Mouse (Mus musculus) neural tube, embryonic 14.5 days (tissue): ENCODE data around the gene Asphd2. TPM values are rescaled to one million over a fixed set of nuclear protein-coding genes. Genes with fewer than 3 reads are reported as not detected.

Experiments used
- ATAC-seq: fragments of 200-750 bp; cut with Nextera tagmentation; 2 replicates; pipeline ENCODE4 v1.8.0; 2017; ENCODE audit warnings: low read depth, mild to moderate bottlenecking, moderate TSS enrichment, moderate library complexity
- H3K27ac ChIP-seq: fragments of 300-500 bp; sonication (generic); 2 replicates; pipeline ENCODE4 v1.5.1; 2014; ENCODE audit warnings: low read depth, mild to moderate bottlenecking, control low read depth, low read length, moderate library complexity, mixed read lengths
- H3K27me3 ChIP-seq: fragments of 300-500 bp; sonication (generic); 2 replicates; pipeline ENCODE4 v1.6.1; 2014; ENCODE audit warnings: low read length; ENCODE audit not compliant: control insufficient read depth, insufficient read depth
- H3K36me3 ChIP-seq: fragments of 300-500 bp; sonication (generic); 2 replicates; pipeline ENCODE4 v1.6.1; 2014; ENCODE audit warnings: low read length, mixed read lengths; ENCODE audit not compliant: control insufficient read depth, insufficient read depth
- H3K4me1 ChIP-seq: fragments of 300-500 bp; sonication (generic); 2 replicates; pipeline ENCODE4 v1.6.1; 2014; ENCODE audit warnings: low read length; ENCODE audit not compliant: control insufficient read depth, insufficient read depth
- H3K4me2 ChIP-seq: fragments of 300-500 bp; sonication (generic); 2 replicates; pipeline ENCODE4 v1.6.1; 2014; ENCODE audit warnings: mild to moderate bottlenecking, low read depth, low read length, control low read depth
- H3K4me3 ChIP-seq: fragments of 300-500 bp; sonication (generic); 2 replicates; pipeline ENCODE4 v1.5.1; 2014; ENCODE audit warnings: low read depth, low read length, control low read depth, mixed read lengths
- H3K9ac ChIP-seq: fragments of 300-500 bp; sonication (generic); replicated peaks from 2 replicates; pipeline ENCODE4 v1.6.1; 2014; ENCODE audit warnings: low read depth, mild to moderate bottlenecking, control low read depth, low read length, mixed read lengths
- H3K9me3 ChIP-seq: fragments of 300-500 bp; sonication (generic); 2 replicates; pipeline ENCODE4 v1.6.1; 2016; ENCODE audit warnings: low read length; ENCODE audit not compliant: control insufficient read depth
- WGBS: fragments of 180-500 bp; shearing (Covaris S2); extraction: QIAGEN DNeasy Blood & Tissue Kit; methylation state at CpG from one replicate; pipeline ENCODE4 v1.1.7; 2014; 5-methylcytosine and 5-hydroxymethylcytosine counted together
- polyA plus RNA-seq: library from polyadenylated mRNA; unstranded; fragments of >200 nt; fragmentation: Nextera tagmentation; extraction: Ambion mirVana; gene quantifications from 2 replicates; pipeline ENCODE4 v1.2.1, GENCODE M21; 2014

Gene Asphd2
- polyA plus RNA-seq, 1 experiment from 2014 or later, result 49.5 TPM

DNA sequence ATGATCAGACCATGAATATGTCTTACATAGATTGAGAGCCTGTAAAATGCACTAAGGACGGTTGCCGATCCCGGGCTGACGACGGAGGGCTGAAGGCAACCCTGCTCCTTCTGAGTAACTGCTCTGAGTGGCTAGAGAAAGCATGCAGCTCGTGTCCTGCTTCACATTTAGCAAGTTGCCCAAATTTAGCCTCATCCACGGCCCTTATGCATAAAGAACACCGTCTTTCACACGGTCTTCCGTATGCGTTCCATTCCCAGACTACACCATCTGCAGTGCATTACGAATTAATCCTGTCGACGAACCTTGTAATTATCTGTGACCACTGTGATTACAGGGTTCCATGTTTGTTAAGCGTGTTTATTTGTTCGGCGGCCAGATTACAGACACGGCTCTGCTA lies 1.4 kb upstream of the Asphd2 start:
- Histone ChIP-seq H3K9me3 (no peaks in the 10 kb centered on the region), H3K4me3 (no peak overlapping the region), H3K4me1 (peaks cover 9% of the 10 kb centered on the region; the same call in 1 of the 2 replicates), H3K36me3 (peaks cover 5% of the 10 kb centered on the region), H3K27me3 (no peaks in the 10 kb centered on the region), H3K27ac (no peak overlapping the region), H3K9ac (no peak overlapping the region), H3K4me2 (no peak overlapping the region)
- no peak for ATAC-seq
- 39% methylated on average over 18 of the region's 18 CpGs for WGBS

DNA sequence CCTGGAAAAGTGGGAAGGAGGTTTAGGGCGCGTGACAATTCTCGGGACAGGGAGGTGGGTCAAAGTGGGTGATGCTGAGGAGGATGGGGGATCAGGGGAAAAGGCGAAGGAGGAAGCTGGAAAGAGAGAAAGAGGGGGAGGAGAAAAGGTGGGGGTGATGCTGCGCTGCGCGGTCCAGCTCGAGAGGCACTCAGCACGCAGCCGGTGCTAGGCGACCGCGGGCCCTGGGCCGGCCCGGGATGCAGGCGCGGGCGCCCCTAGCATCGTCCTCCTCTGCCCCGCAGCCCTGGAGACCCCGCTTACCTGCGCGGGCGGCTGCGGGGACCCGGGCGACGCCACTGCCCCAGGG lies 277 bp downstream of the Asphd2 start:
- under 1% methylated on average over 25 of the region's 28 CpGs for WGBS

GRCm38 (mm10) chr5:112393741-112394414 lies 788 bp downstream of the Asphd2 start:
- Histone ChIP-seq H3K4me2 (peak overlapping the region; percentile 68), H3K9ac (peak overlapping the region; percentile 83), H3K4me1 (peaks cover 18% of the 10 kb centered on the region), H3K27me3 (no peaks in the 10 kb centered on the region), H3K36me3 (peaks cover 10% of the 10 kb centered on the region), H3K27ac (no peak overlapping the region), H3K9me3 (no peaks in the 10 kb centered on the region), H3K4me3 (peak overlapping the region; percentile 62)
- ATAC-seq, result 0 out of 2 replicates have a peak, but pooled peaks have one; percentile 31
- WGBS, result 10% methylated on average over 18 of the region's 18 CpGs

More for the DNA sequence above, 277 bp downstream of the Asphd2 start:
- Histone ChIP-seq H3K9me3 (no peaks in the 10 kb centered on the region), H3K4me1 (peaks cover 13% of the 10 kb centered on the region), H3K36me3 (peaks cover 10% of the 10 kb centered on the region), H3K9ac (peak overlapping the region; percentile 83), H3K4me2 (peak overlapping the region; percentile 68), H3K27ac (peak overlapping the region; percentile 71; the same call in 1 of the 2 replicates), H3K27me3 (no peaks in the 10 kb centered on the region), H3K4me3 (peak overlapping the region; percentile 62)
- peak; percentile 81 for ATAC-seq

DNA sequence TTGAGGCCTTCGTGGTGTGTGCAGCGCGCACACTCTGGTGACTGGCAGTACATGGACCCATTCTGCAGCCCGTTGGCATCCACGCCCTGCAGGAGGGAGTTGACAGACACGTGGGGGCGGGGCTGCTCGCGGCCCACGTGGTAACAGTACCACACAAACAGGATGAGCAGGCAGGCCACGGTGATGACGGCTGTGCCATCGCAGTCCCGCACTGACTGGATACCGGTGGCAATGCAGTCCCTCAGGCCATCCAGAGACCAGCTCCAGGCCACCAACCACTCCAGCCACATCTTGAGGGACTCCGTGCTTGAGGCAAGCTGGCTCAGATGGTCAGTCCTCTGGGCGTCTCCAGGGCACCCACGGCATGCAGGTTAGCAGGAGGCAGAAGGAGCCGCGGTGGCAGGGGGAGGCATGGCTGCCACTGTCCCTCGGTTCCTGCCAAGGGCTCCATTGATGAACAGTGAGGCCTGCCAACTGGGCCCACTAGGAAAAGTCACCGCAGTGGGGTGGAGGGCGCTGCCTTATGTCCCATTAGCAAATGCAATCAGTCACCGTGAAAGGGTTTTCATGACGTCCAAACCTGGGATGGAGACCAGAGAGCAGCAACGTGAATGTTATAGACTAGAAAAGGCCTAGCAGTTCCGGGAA lies 2.9 kb downstream of the Asphd2 start:
- H3K4me2 ChIP-seq, result no peak overlapping the region
- peaks cover 19% of the 10 kb centered on the region for H3K4me1 ChIP-seq
- ATAC-seq, result no peak
- no peak overlapping the region for H3K27ac ChIP-seq
- H3K9me3 ChIP-seq, result no peaks in the 10 kb centered on the region
- WGBS, result 72% methylated on average over 27 of the region's 27 CpGs
- H3K36me3 ChIP-seq, result peaks cover 19% of the 10 kb centered on the region
- H3K4me3 ChIP-seq, result no peak overlapping the region
- no peak overlapping the region for H3K9ac ChIP-seq
- H3K27me3 ChIP-seq, result no peaks in the 10 kb centered on the region

DNA sequence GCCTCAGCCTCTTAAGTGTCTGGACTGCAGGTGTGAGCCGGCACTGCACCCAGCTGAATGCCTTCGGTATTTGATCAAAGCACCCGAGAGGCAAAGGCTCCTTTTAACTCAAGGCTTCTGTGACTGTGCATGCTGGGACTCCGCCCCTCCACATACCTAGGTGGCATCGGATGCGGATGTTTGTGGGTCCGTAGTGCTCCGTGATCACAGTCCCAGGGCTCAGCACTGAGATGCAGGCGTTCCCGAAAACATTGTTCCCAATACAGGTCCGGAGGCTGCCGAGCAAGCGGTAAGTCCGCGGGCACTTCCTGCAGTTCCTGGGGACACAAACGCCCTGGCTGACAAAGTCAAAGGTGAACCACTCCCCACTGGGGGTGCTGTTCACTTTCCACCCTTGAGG lies 3.7 kb downstream of the Asphd2 start:
- no peak overlapping the region for H3K4me2 ChIP-seq
- ATAC-seq, result no peak

GRCm38 (mm10) chr5:112389352-112389751 lies 5.3 kb downstream of the Asphd2 start:
- no peak for ATAC-seq
- Histone ChIP-seq H3K27me3 (no peaks in the 10 kb centered on the region), H3K4me2 (no peak overlapping the region), H3K9ac (no peak overlapping the region; the same call in 1 of the 2 replicates), H3K9me3 (no peaks in the 10 kb centered on the region), H3K27ac (no peak overlapping the region), H3K4me3 (no peak overlapping the region), H3K36me3 (peaks cover 29% of the 10 kb centered on the region), H3K4me1 (peaks cover 19% of the 10 kb centered on the region)
- WGBS, result 76% methylated on average over 9 of the region's 9 CpGs

More for the DNA sequence above, 3.7 kb downstream of the Asphd2 start:
- no peak overlapping the region for H3K4me3 ChIP-seq
- WGBS, result 65% methylated on average over 16 of the region's 16 CpGs
- no peaks in the 10 kb centered on the region for H3K27me3 ChIP-seq
- H3K9ac ChIP-seq, result no peak overlapping the region
- H3K27ac ChIP-seq, result no peak overlapping the region
- H3K4me1 ChIP-seq, result peaks cover 19% of the 10 kb centered on the region
- H3K36me3 ChIP-seq, result peaks cover 23% of the 10 kb centered on the region
- no peaks in the 10 kb centered on the region for H3K9me3 ChIP-seq

DNA sequence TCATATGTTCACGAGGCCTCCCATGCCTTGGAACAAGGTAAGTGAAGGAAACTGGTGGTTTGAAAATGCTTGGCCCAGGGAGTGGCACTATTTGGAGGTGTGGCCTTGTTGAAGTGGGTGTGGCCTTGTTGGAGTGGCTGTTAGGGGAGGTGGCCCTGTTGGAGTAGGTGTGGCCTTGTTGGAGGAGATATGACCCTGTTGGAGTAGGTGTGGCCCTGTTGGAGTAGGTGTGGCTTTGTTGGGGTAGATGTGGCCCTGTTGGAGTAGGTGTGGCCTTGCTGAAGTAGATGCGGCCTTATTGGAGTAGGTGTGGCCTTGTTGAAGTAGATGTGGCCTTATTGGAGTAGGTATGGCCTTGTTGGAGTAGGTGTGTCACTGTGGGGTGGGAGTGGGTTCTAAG lies 8.7 kb downstream of the Asphd2 start:
- no peak for ATAC-seq
- no peak overlapping the region for H3K9ac ChIP-seq
- H3K27me3 ChIP-seq, result no peaks in the 10 kb centered on the region
- H3K4me2 ChIP-seq, result no peak overlapping the region
- H3K27ac ChIP-seq, result no peak overlapping the region
- no peak overlapping the region for H3K4me3 ChIP-seq
- no peaks in the 10 kb centered on the region for H3K9me3 ChIP-seq
- peaks cover 24% of the 10 kb centered on the region for H3K36me3 ChIP-seq
- H3K4me1 ChIP-seq, result peaks cover 10% of the 10 kb centered on the region; the same call in 1 of the 2 replicates
- WGBS, result 75% methylated on average over 2 of the region's 2 CpGs

DNA sequence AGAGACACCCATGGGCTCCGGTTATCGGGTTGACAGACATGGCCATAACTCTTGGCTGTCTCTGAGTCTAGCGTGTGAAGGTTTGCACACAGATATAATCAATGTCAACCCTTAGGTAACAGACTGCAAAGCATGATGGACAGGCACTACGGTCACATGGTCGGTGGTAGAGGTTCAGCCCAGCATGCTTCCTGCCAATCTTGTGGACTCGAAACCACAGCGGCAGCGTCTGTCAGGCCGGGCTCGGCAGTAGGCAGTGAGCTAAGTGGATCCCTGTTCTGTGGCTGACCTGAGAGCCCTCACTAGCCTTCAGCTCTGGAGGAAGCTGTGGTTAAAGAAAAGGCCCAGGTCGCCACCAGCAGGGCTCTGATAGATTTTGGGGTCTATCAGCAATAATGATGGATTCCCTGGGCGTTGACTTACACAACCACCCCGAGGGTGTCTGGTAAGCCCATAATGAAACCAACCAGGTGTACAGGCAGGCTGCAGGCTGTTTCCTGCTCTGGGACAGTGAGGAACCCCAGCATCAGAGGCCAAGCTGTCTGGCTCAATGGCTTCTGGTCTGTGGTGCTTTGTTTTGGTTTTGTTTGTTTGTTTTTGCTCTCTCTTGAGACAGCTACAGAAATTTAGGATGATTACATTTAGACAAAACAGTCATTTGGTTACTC lies 9.7 kb downstream of the Asphd2 start:
- Histone ChIP-seq H3K4me2 (no peak overlapping the region), H3K27me3 (no peaks in the 10 kb centered on the region), H3K36me3 (peaks cover 19% of the 10 kb centered on the region; the same call in 1 of the 2 replicates), H3K27ac (no peak overlapping the region), H3K4me1 (peaks cover 10% of the 10 kb centered on the region; the same call in 1 of the 2 replicates), H3K9ac (no peak overlapping the region), H3K4me3 (no peak overlapping the region), H3K9me3 (no peaks in the 10 kb centered on the region)
- ATAC-seq, result no peak
- 93% methylated on average over 13 of the region's 13 CpGs for WGBS
